Mouse (Mus musculus) limb, embryonic 11.5 days (tissue): ENCODE measurements around the gene Rpp38. TPM values are rescaled to one million over a fixed set of nuclear protein-coding genes. Genes with fewer than 3 reads are reported as not detected.

Source experiments
- ATAC-seq: fragments of 200-750 bp; cut with Nextera tagmentation; 2 replicates; pipeline ENCODE4 v1.8.0; 2017; ENCODE audit warnings: low read depth; ENCODE audit not compliant: insufficient number of reproducible peaks, low FRiP score, low TSS enrichment
- DNase-seq: peaks from one replicate; pipeline ENCODE4 v3.0.0-alpha.2; 2015; ENCODE audit warnings: low spot score
- H3K27ac ChIP-seq: fragments of 300-500 bp; sonication (generic); replicated peaks from 2 replicates; pipeline ENCODE4 v1.5.1; 2014; ENCODE audit warnings: low read depth, mild to moderate bottlenecking, low read length
- H3K27me3 ChIP-seq: fragments of 300-500 bp; sonication (generic); 2 replicates; pipeline ENCODE4 v1.6.1; 2014; ENCODE audit warnings: mild to moderate bottlenecking, low read length, mixed read lengths; ENCODE audit not compliant: control insufficient read depth, insufficient read depth
- H3K36me3 ChIP-seq: fragments of 300-500 bp; sonication (generic); 2 replicates; pipeline ENCODE4 v1.6.1; 2014; ENCODE audit warnings: mild to moderate bottlenecking, low read length, moderate library complexity, mixed read lengths; ENCODE audit not compliant: control insufficient read depth, insufficient read depth
- H3K4me1 ChIP-seq: fragments of 300-500 bp; sonication (generic); 2 replicates; pipeline ENCODE4 v1.6.1; 2014; ENCODE audit warnings: low read length, mixed read lengths; ENCODE audit not compliant: control insufficient read depth, insufficient read depth
- H3K4me2 ChIP-seq: fragments of 300-500 bp; sonication (generic); 2 replicates; pipeline ENCODE4 v1.6.1; 2014; ENCODE audit warnings: low read depth, mild to moderate bottlenecking, moderate library complexity; ENCODE audit not compliant: severe bottlenecking
- H3K4me3 ChIP-seq: fragments of 300-500 bp; sonication (generic); 2 replicates; pipeline ENCODE4 v1.5.1; 2014; ENCODE audit warnings: low read depth, low read length
- H3K9ac ChIP-seq: fragments of 300-500 bp; sonication (generic); 2 replicates; pipeline ENCODE4 v1.6.1; 2014; ENCODE audit warnings: mild to moderate bottlenecking, low read length
- H3K9me3 ChIP-seq: fragments of 300-500 bp; sonication (generic); 2 replicates; pipeline ENCODE4 v1.6.1; 2016; ENCODE audit warnings: low read length; ENCODE audit not compliant: control insufficient read depth
- WGBS: fragments of 180-500 bp; shearing (Covaris S2); extraction: QIAGEN DNeasy Blood & Tissue Kit; methylation state at CpG from one replicate; pipeline ENCODE4 v1.1.7; 2014; 5-methylcytosine and 5-hydroxymethylcytosine counted together
- polyA plus RNA-seq: library from polyadenylated mRNA; unstranded; fragments of >200 nt; fragmentation: Nextera tagmentation; extraction: Ambion mirVana; gene quantifications from 2 replicates; pipeline ENCODE4 v1.2.1, GENCODE M21; 2014

The Rpp38 gene
- polyA plus RNA-seq, 1 experiment from 2014 or later: 18.7 TPM

- peaks cover 4% of the 10 kb centered on the region; the same call in 1 of the 2 replicates for H3K4me1 ChIP-seq
- H3K27ac ChIP-seq: peak within 1 kb of the TSS; percentile 50; the same call in 1 of the 2 replicates
- H3K27me3 ChIP-seq: no peaks in the 10 kb centered on the region
- H3K9me3 ChIP-seq: no peaks in the 10 kb centered on the region
- no peaks in the 10 kb centered on the region for H3K36me3 ChIP-seq
- DNase-seq: peak; percentile 99
- peak within 1 kb of the TSS; percentile 57 for H3K4me2 ChIP-seq
- H3K4me3 ChIP-seq: peak within 1 kb of the TSS; percentile 81
- ATAC-seq: peak; percentile 98
- WGBS: under 1% methylated on average over 85 of the region's 88 CpGs
- H3K9ac ChIP-seq: peak within 1 kb of the TSS; percentile 71
Measured at GRCm38 (mm10) chr2:3283602-3284472, 48.6 kb downstream of the Rpp38 start, which contains the start of gene Nmt2. TSS of gene Nmt2 (plus strand) at chr2:3284212.

DNA sequence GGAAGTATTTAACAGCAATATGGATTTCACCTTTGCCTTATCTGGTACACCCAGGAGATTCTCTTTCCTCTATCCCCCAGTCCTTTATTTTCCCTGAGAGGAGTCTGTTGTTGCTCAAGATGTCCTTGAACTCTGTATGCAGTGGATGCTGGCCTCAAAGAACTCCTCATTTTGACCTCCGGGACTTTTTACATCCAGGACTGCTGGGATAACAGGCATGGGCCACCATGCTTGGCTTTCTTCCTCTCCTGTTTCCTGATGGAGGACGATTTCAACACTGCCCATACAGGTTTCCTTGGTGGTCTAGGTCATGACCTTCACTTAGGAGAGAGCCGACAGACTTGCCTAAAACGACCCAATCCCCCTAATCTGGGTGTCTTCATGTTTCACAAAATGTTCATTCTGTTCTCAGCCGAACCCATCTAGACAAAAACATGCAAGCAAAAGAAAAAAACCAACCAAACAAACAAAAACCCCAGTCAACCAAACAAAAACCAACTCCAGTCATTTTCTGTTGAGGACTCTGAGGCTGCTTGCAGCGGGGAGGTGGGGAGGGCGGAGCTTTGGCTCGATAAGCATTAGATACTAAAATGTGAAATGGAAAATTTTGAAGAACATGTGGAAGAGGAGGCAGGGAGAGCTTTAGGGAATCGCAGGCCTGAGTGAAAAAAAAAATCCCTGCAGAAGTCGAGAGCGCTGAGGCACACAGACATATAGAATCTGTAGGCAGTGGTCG, 49.4 kb downstream of the Rpp38 start:
- H3K27me3 ChIP-seq: no peaks in the 10 kb centered on the region
- no peaks in the 10 kb centered on the region for H3K9me3 ChIP-seq
- no peaks in the 10 kb centered on the region for H3K36me3 ChIP-seq
- peak overlapping the region; percentile 46; the same call in 1 of the 2 replicates for H3K9ac ChIP-seq
- WGBS: 10% methylated on average over 12 of the region's 12 CpGs
- peak overlapping the region; percentile 81 for H3K4me3 ChIP-seq
- peak overlapping the region; percentile 50; the same call in 1 of the 2 replicates for H3K27ac ChIP-seq
- ATAC-seq (no peak), DNase-seq (peak; percentile 50)
- H3K4me1 ChIP-seq: peaks cover 4% of the 10 kb centered on the region; the same call in 1 of the 2 replicates
- peak overlapping the region; percentile 43 for H3K4me2 ChIP-seq

- Histone ChIP-seq H3K4me1 (peaks cover 4% of the 10 kb centered on the region; the same call in 1 of the 2 replicates), H3K27ac (no peak overlapping the region), H3K27me3 (no peaks in the 10 kb centered on the region), H3K4me3 (no peak overlapping the region), H3K9me3 (no peaks in the 10 kb centered on the region), H3K36me3 (no peaks in the 10 kb centered on the region), H3K4me2 (no peak overlapping the region), H3K9ac (no peak overlapping the region)
- WGBS: 87% methylated on average over 4 of the region's 4 CpGs
- no peak for DNase-seq
- ATAC-seq: no peak
Measured at GRCm38 (mm10) chr2:3281311-3281710, 51.1 kb downstream of the Rpp38 start.

Other genes starting within 250 kb of the Rpp38 start
- gene Fam171a1, start 218.4 kb downstream of the Rpp38 start, polyA plus RNA-seq: 37.3 and 37.7 TPM in 2 replicates
- 35.1 and 35.5 TPM in 2 replicates for gene Nmt2, start 48.4 kb downstream of the Rpp38 start, polyA plus RNA-seq
- gene Acbd7, start 3.5 kb upstream of the Rpp38 start, polyA plus RNA-seq: not detected in 2 replicates
- gene Olah, start 64.6 kb upstream of the Rpp38 start, polyA plus RNA-seq: not detected in 2 replicates
- gene Meig1, start 90.0 kb upstream of the Rpp38 start, polyA plus RNA-seq: not detected in 2 replicates
- 5.5 and 5.6 TPM in 2 replicates for gene Dclre1c, start 91.5 kb upstream of the Rpp38 start, polyA plus RNA-seq
- 46.4 and 49.2 TPM in 2 replicates for gene Suv39h2, start 142.4 kb upstream of the Rpp38 start, polyA plus RNA-seq
- 7.9 and 8.0 TPM in 2 replicates for gene Gm45902, start 180.1 kb upstream of the Rpp38 start, polyA plus RNA-seq
- 120 and 122 TPM in 2 replicates for gene Hspa14, start 180.2 kb upstream of the Rpp38 start, polyA plus RNA-seq
- gene Cdnf, start 180.4 kb upstream of the Rpp38 start, polyA plus RNA-seq: not detected in 2 replicates
- gene Fam107b, start 237.8 kb upstream of the Rpp38 start, polyA plus RNA-seq: 61.0 and 61.9 TPM in 2 replicates